Mouse (Mus musculus): Measurements from ENCODE around the gene Nr1h2.

DNA sequence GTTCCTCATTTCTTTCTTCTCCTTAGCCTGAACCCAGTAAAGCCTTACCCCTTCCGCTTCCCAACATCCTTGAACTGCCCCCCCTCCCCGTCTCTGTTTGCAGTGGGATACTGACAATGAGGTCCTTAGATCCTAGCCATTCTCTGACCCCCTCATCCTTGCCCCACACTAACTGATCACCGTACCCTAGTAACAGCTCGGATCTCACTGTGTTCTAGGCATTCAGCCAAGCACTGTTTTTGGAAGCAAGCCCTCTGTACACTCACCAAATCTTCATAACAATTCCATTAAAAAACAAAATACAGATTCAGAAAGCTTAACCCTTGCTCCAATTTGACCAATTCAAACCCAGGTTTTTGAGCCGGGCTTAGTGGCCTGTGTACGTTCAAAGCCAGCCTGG lies 40.5 kb upstream of the Nr1h2 start:
- TF ChIP-seq RCOR1 (conservative IDR thresholded peaks at IDR 0.05; ENCODE audit: low read depth, low read length): no peak
- no peak for TF ChIP-seq CTCF (conservative IDR thresholded peaks at IDR 0.05 in 1 of 2, IDR thresholded peaks at IDR 0.05 in 1 of 2; ENCODE audit: low read depth in 2 of 2, low read length in 2 of 2)
- TF ChIP-seq POLR2A (IDR thresholded peaks at IDR 0.05; ENCODE audit: low read depth, low read length): no peak
- TF ChIP-seq ZNF384 (IDR thresholded peaks at IDR 0.05; ENCODE audit: low read depth, low read length): no peak
- TF ChIP-seq ETS1 (conservative IDR thresholded peaks at IDR 0.05; ENCODE audit: low read depth, low read length): no peak
- TF ChIP-seq CHD2 (IDR thresholded peaks at IDR 0.05; ENCODE audit: low read length): no peak
- TF ChIP-seq JUND (conservative IDR thresholded peaks at IDR 0.05; ENCODE audit: low read depth, low read length): no peak

All from CH12.LX (cell line).